Mouse (Mus musculus) kidney, embryonic 14.5 days (tissue): ENCODE data around the gene Cpeb3. TPM values are rescaled to one million over a fixed set of nuclear protein-coding genes. Genes with fewer than 3 reads are reported as not detected.

Experiments
- ATAC-seq: fragments of 200-750 bp; cut with Nextera tagmentation; 2 replicates; pipeline ENCODE4 v1.8.0; 2017; ENCODE audit warnings: moderate number of reproducible peaks, mild to moderate bottlenecking, moderate TSS enrichment, moderate library complexity; ENCODE audit not compliant: low FRiP score, low TSS enrichment
- H3K27ac ChIP-seq: fragments of 300-500 bp; sonication (generic); 2 replicates; pipeline ENCODE4 v1.5.1; 2014; ENCODE audit warnings: low read depth, mild to moderate bottlenecking, low read length, moderate library complexity, mixed read lengths
- H3K27me3 ChIP-seq: fragments of 300-500 bp; sonication (generic); 2 replicates; pipeline ENCODE4 v1.6.1; 2014; ENCODE audit warnings: mild to moderate bottlenecking, low read length; ENCODE audit not compliant: control insufficient read depth, insufficient read depth
- H3K36me3 ChIP-seq: fragments of 300-500 bp; sonication (generic); 2 replicates; pipeline ENCODE4 v1.6.1; 2014; ENCODE audit warnings: low read length, mixed read lengths; ENCODE audit not compliant: control insufficient read depth, insufficient read depth
- H3K4me1 ChIP-seq: fragments of 300-500 bp; sonication (generic); 2 replicates; pipeline ENCODE4 v1.6.1; 2014; ENCODE audit warnings: low read length, mixed read lengths; ENCODE audit not compliant: control insufficient read depth, insufficient read depth
- H3K4me2 ChIP-seq: fragments of 300-500 bp; sonication (generic); replicated peaks from 2 replicates; pipeline ENCODE4 v1.6.1; 2014; ENCODE audit warnings: low read depth, mild to moderate bottlenecking, low read length
- H3K4me3 ChIP-seq: fragments of 300-500 bp; sonication (generic); 2 replicates; pipeline ENCODE4 v1.5.1; 2014; ENCODE audit warnings: mild to moderate bottlenecking, low read length
- H3K9ac ChIP-seq: fragments of 300-500 bp; sonication (generic); 2 replicates; pipeline ENCODE4 v1.6.1; 2014; ENCODE audit warnings: low read depth, mild to moderate bottlenecking, low read length, moderate library complexity
- H3K9me3 ChIP-seq: fragments of 300-500 bp; sonication (generic); 2 replicates; pipeline ENCODE4 v1.6.1; 2016; ENCODE audit warnings: low read length; ENCODE audit not compliant: control insufficient read depth
- whole genome bisulfite sequencing: fragments of 180-500 bp; shearing (Covaris S2); extraction: QIAGEN DNeasy Blood & Tissue Kit; methylation state at CpG from one replicate; pipeline ENCODE4 v1.1.7; 2014; 5-methylcytosine and 5-hydroxymethylcytosine counted together
- polyA plus RNA-seq: library from polyadenylated mRNA; unstranded; fragments of >200 nt; fragmentation: Nextera tagmentation; extraction: Ambion mirVana; gene quantifications from 2 replicates; pipeline ENCODE4 v1.2.1, GENCODE M21; 2014

Gene Cpeb3
- polyA plus RNA-seq, 1 experiment from 2014 or later, result 1.0 TPM

- Histone ChIP-seq H3K4me1 (0 out of 2 replicates have a peak, but pooled peaks cover 5% of the 10 kb centered on the region), H3K9ac (no peak overlapping the region), H3K27ac (no peak overlapping the region), H3K27me3 (no peaks in the 10 kb centered on the region), H3K36me3 (no peaks in the 10 kb centered on the region), H3K4me3 (no peak overlapping the region), H3K4me2 (no peak overlapping the region), H3K9me3 (no peaks in the 10 kb centered on the region)
- 93% methylated on average over 5 of the region's 5 CpGs for WGBS
- ATAC-seq, result no peak
Observed at GRCm38 (mm10) chr19:37022146-37022545, 186.3 kb downstream of the Cpeb3 start.

GRCm38 (mm10) chr19:37020951-37021350 lies 187.4 kb downstream of the Cpeb3 start:
- Histone ChIP-seq H3K27ac (no peak overlapping the region), H3K36me3 (no peaks in the 10 kb centered on the region), H3K9ac (no peak overlapping the region), H3K27me3 (no peaks in the 10 kb centered on the region), H3K9me3 (peaks cover 2% of the 10 kb centered on the region; the same call in 1 of the 2 replicates), H3K4me2 (no peak overlapping the region), H3K4me1 (no peaks in the 10 kb centered on the region), H3K4me3 (no peak overlapping the region)
- no peak for ATAC-seq
- 83% methylated on average over 10 of the region's 11 CpGs for WGBS

GRCm38 (mm10) chr19:37020531-37020930 lies 187.9 kb downstream of the Cpeb3 start:
- no peaks in the 10 kb centered on the region for H3K36me3 ChIP-seq
- no peaks in the 10 kb centered on the region for H3K27me3 ChIP-seq
- no peak for ATAC-seq
- H3K27ac ChIP-seq, result no peak overlapping the region
- H3K4me3 ChIP-seq, result no peak overlapping the region
- H3K4me1 ChIP-seq, result no peaks in the 10 kb centered on the region
- H3K9ac ChIP-seq, result no peak overlapping the region
- no peak overlapping the region for H3K4me2 ChIP-seq
- WGBS, result 68% methylated on average over 5 of the region's 5 CpGs
- H3K9me3 ChIP-seq, result peaks cover 5% of the 10 kb centered on the region; the same call in 1 of the 2 replicates

- Histone ChIP-seq H3K27ac (no peak overlapping the region), H3K4me2 (peak overlapping the region; percentile 40)
- ATAC-seq, result no peak
Observed at GRCm38 (mm10) chr19:37018931-37019330, 189.5 kb downstream of the Cpeb3 start.

GRCm38 (mm10) chr19:37018411-37018810 lies 190.0 kb downstream of the Cpeb3 start:
- WGBS, result 4% methylated on average over 26 of the region's 26 CpGs
- no peak overlapping the region for H3K27ac ChIP-seq

More at GRCm38 (mm10) chr19:37018931-37019330, 189.5 kb downstream of the Cpeb3 start:
- 49% methylated on average over 5 of the region's 5 CpGs for WGBS
- peak overlapping the region; percentile 36 for H3K4me3 ChIP-seq
- H3K36me3 ChIP-seq, result no peaks in the 10 kb centered on the region
- no peaks in the 10 kb centered on the region for H3K4me1 ChIP-seq
- 0 out of 2 replicates have a peak overlapping the region, but pooled peaks have one; percentile 23 for H3K9ac ChIP-seq
- no peaks in the 10 kb centered on the region for H3K27me3 ChIP-seq
- peaks cover 5% of the 10 kb centered on the region; the same call in 1 of the 2 replicates for H3K9me3 ChIP-seq

GRCm38 (mm10) chr19:37016890-37017289 lies 191.5 kb downstream of the Cpeb3 start:
- H3K4me1 ChIP-seq, result no peaks in the 10 kb centered on the region
- no peak for ATAC-seq
- H3K9me3 ChIP-seq, result peaks cover 5% of the 10 kb centered on the region; the same call in 1 of the 2 replicates
- H3K9ac ChIP-seq, result no peak overlapping the region
- no peak overlapping the region for H3K4me3 ChIP-seq
- no peak overlapping the region for H3K27ac ChIP-seq
- H3K36me3 ChIP-seq, result peaks cover 18% of the 10 kb centered on the region
- H3K4me2 ChIP-seq, result no peak overlapping the region
- no peaks in the 10 kb centered on the region for H3K27me3 ChIP-seq
- WGBS, result 97% methylated on average over 6 of the region's 6 CpGs

More at GRCm38 (mm10) chr19:37018411-37018810, 190.0 kb downstream of the Cpeb3 start:
- H3K9ac ChIP-seq, result 0 out of 2 replicates have a peak overlapping the region, but pooled peaks have one; percentile 23
- H3K36me3 ChIP-seq, result peaks cover 4% of the 10 kb centered on the region; the same call in 1 of the 2 replicates
- H3K27me3 ChIP-seq, result no peaks in the 10 kb centered on the region
- peaks cover 5% of the 10 kb centered on the region; the same call in 1 of the 2 replicates for H3K9me3 ChIP-seq
- H3K4me1 ChIP-seq, result no peaks in the 10 kb centered on the region
- ATAC-seq, result peak; percentile 95
- H3K4me3 ChIP-seq, result peak overlapping the region; percentile 36
- peak overlapping the region; percentile 40 for H3K4me2 ChIP-seq

- H3K4me1 ChIP-seq, result no peaks in the 10 kb centered on the region
- no peaks in the 10 kb centered on the region for H3K27me3 ChIP-seq
- H3K36me3 ChIP-seq, result peaks cover 44% of the 10 kb centered on the region
- ATAC-seq, result no peak
- 67% methylated on average over 8 of the region's 8 CpGs for WGBS
- no peak overlapping the region for H3K4me2 ChIP-seq
- H3K4me3 ChIP-seq, result no peak overlapping the region
- H3K27ac ChIP-seq, result no peak overlapping the region
- H3K9ac ChIP-seq, result no peak overlapping the region
- H3K9me3 ChIP-seq, result peaks cover 5% of the 10 kb centered on the region; the same call in 1 of the 2 replicates
Observed at GRCm38 (mm10) chr19:37014173-37014939, 194.0 kb downstream of the Cpeb3 start.

GRCm38 (mm10) chr19:37013461-37013860 lies 194.9 kb downstream of the Cpeb3 start:
- H3K36me3 ChIP-seq, result peaks cover 53% of the 10 kb centered on the region
- no peak overlapping the region for H3K4me2 ChIP-seq
- H3K4me1 ChIP-seq, result no peaks in the 10 kb centered on the region
- ATAC-seq, result no peak
- H3K27me3 ChIP-seq, result no peaks in the 10 kb centered on the region
- peaks cover 5% of the 10 kb centered on the region; the same call in 1 of the 2 replicates for H3K9me3 ChIP-seq
- no peak overlapping the region for H3K9ac ChIP-seq
- 94% methylated on average over 6 of the region's 6 CpGs for WGBS
- H3K27ac ChIP-seq, result no peak overlapping the region
- H3K4me3 ChIP-seq, result no peak overlapping the region

- peaks cover 78% of the 10 kb centered on the region for H3K36me3 ChIP-seq
Observed at GRCm38 (mm10) chr19:37009878-37010281, 198.5 kb downstream of the Cpeb3 start.

More at GRCm38 (mm10) chr19:37009878-37010281, 198.5 kb downstream of the Cpeb3 start:
- Histone ChIP-seq H3K4me1 (no peaks in the 10 kb centered on the region), H3K9me3 (no peaks in the 10 kb centered on the region), H3K27ac (no peak overlapping the region), H3K27me3 (no peaks in the 10 kb centered on the region), H3K4me3 (no peak overlapping the region), H3K9ac (no peak overlapping the region), H3K4me2 (no peak overlapping the region)
- 94% methylated on average over 3 of the region's 3 CpGs for WGBS
- ATAC-seq, result no peak
